Mouse (Mus musculus): Measurements from ENCODE around the gene Dusp6. TPM values are rescaled to one million over a fixed set of nuclear protein-coding genes. Genes with fewer than 3 reads are reported as not detected.

The Dusp6 gene
- polyA plus RNA-seq, 1 experiment from 2014 or later = 37.1 TPM

- H3K27me3 ChIP-seq = no peaks in the 10 kb centered on the region
- H3K9me3 ChIP-seq = no peaks in the 10 kb centered on the region
- no peak overlapping the region for H3K4me3 ChIP-seq (replicated peaks)
- H3K27ac ChIP-seq = no peak overlapping the region
- 84% methylated on average over 7 of the region's 7 CpGs for WGBS
- H3K4me2 ChIP-seq = no peak overlapping the region
- H3K4me1 ChIP-seq = no peaks in the 10 kb centered on the region
- no peaks in the 10 kb centered on the region for H3K36me3 ChIP-seq (replicated peaks)
- no peak for ATAC-seq (ENCODE audit: low FRiP score)
- H3K9ac ChIP-seq = no peak overlapping the region
These were observed 51.3 kb downstream of the Dusp6 start for GRCm38 (mm10) chr10:99314366-99314765.

- Histone ChIP-seq H3K27ac (no peak overlapping the region), H3K27me3 (no peaks in the 10 kb centered on the region), H3K36me3 (replicated peaks) (no peaks in the 10 kb centered on the region), H3K9me3 (no peaks in the 10 kb centered on the region), H3K4me1 (no peaks in the 10 kb centered on the region), H3K4me3 (replicated peaks) (no peak overlapping the region), H3K9ac (no peak overlapping the region), H3K4me2 (no peak overlapping the region)
- ATAC-seq (ENCODE audit: low FRiP score) = no peak
These were observed 54.0 kb downstream of the Dusp6 start for GRCm38 (mm10) chr10:99317057-99317456.

Other genes with a start within 250 kb of the Dusp6 start
- gene Poc1b, start 156.2 kb upstream of the Dusp6 start, polyA plus RNA-seq (2016; fragmentation: Nextera tagmentation; extraction: Ambion mirVana) = 24.6 and 25.5 TPM in 2 replicates
- 4.4 and 5.1 TPM in 2 replicates for gene Galnt4, start 155.1 kb upstream of the Dusp6 start, polyA plus RNA-seq (2016; fragmentation: Nextera tagmentation; extraction: Ambion mirVana)
- gene Phxr2, start 136.9 kb upstream of the Dusp6 start, polyA plus RNA-seq (2016; fragmentation: Nextera tagmentation; extraction: Ambion mirVana) = not detected in 2 replicates

All from forebrain, embryonic 12.5 days (tissue).